ENCODE assay signal across 9 mouse cellular contexts in the genomic region with DNA sequence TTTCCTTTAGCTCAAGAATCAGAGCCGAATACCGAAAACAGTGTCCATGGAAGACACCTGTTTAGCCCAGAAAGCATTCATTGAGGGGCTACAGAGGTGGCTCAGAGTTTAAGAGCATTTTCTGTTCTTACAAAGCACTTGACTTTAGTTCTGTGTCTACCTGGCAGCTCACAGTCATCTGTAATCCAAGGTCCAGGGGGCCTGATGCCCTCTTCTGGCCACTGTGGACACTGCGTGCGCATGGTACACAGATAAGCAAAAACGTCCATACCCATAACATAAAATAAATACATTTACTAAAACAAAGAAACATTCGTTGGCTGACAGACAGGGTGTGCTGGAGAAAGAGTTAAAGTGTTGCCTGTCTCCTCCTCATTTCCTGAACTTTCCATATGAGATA. TPM values are rescaled to one million over a fixed set of nuclear protein-coding genes. Genes with fewer than 3 reads are reported as not detected.
DNase-seq lines count a peak whose midpoint lies in the region; ATAC-seq and TF ChIP-seq lines count a peak whose summit lies in the region.
"Had no signal": no experiment of that assay in that cellular context is flagged by ENCODE, and none has a peak within 500 bp of the region (broad histone marks: within the 10 kb centered on the region; RNA-seq: fewer than 3 reads in every experiment).

No protein-coding gene starts in this region.

- H3K79me2 ChIP-seq in MEL (ENCODE audit: control insufficient read depth, insufficient read depth, low read length, poor library complexity), result no peaks in the 10 kb centered on the region

- no peak overlapping the region for H3K4me2 ChIP-seq in intestine, postnatal 0 days (replicated peaks; ENCODE audit: low read depth)
- H3K4me2 ChIP-seq in intestine, embryonic 15.5 days (replicated peaks), result no peak overlapping the region
- H3K4me2 ChIP-seq: embryonic facial prominence, embryonic 13.5 days had no signal

- TF ChIP-seq EP300 in MEL (IDR thresholded peaks at IDR 0.05; ENCODE audit: low read depth in 1 of 2, low read length in 2 of 2), result no peak

- no peak for TF ChIP-seq POLR2A in MEL (IDR thresholded peaks at IDR 0.05; ENCODE audit: control insufficient read depth in 1 of 2, insufficient read depth in 1 of 2, low read depth in 1 of 2, low read length in 2 of 2, poor library complexity in 1 of 2)
- no peak for TF ChIP-seq POLR2A in olfactory bulb, adult 2 months (IDR thresholded peaks at IDR 0.05; ENCODE audit: insufficient read depth, low read depth, low read length)

- H3K4me3 ChIP-seq in intestine, postnatal 0 days (ENCODE audit: low read depth, low read length), result no peak overlapping the region
- no peak overlapping the region for H3K4me3 ChIP-seq in intestine, embryonic 15.5 days (replicated peaks)
- H3K4me3 ChIP-seq in MEL (ENCODE audit: control insufficient read depth in 1 of 2, insufficient read depth in 1 of 2, low read depth in 2 of 2, low read length in 2 of 2), result no peak overlapping the region
- H3K4me3 ChIP-seq in left cerebral cortex, adult 2 months, result no peak overlapping the region
- no peak overlapping the region for H3K4me3 ChIP-seq in olfactory bulb, adult 2 months (ENCODE audit: insufficient read depth, low read depth, low read length)
- H3K4me3 ChIP-seq: embryonic facial prominence, embryonic 13.5 days had no signal

- H3K27ac ChIP-seq in intestine, postnatal 0 days (ENCODE audit: low read depth, low read length), result no peak overlapping the region
- H3K27ac ChIP-seq in intestine, embryonic 15.5 days, result no peak overlapping the region
- H3K27ac ChIP-seq in MEL (ENCODE audit: control insufficient read depth, low read depth, low read length), result no peak overlapping the region
- H3K27ac ChIP-seq in left cerebral cortex, adult 2 months, result no peak overlapping the region
- H3K27ac ChIP-seq in olfactory bulb, adult 2 months (ENCODE audit: insufficient read depth, low read depth, low read length), result no peak overlapping the region
- H3K27ac ChIP-seq: embryonic facial prominence, embryonic 13.5 days had no signal

- H3K36me3 ChIP-seq in intestine, postnatal 0 days (ENCODE audit: control insufficient read depth, insufficient read depth), result peaks cover 40% of the 10 kb centered on the region
- no peaks in the 10 kb centered on the region for H3K36me3 ChIP-seq in intestine, embryonic 15.5 days
- H3K36me3 ChIP-seq in MEL (ENCODE audit: control insufficient read depth in 1 of 2, insufficient read depth in 2 of 2, low read length in 2 of 2), result no peaks in the 10 kb centered on the region
- H3K36me3 ChIP-seq: embryonic facial prominence, embryonic 13.5 days had no signal

- TF ChIP-seq CTCF in intestine, postnatal 0 days (IDR thresholded peaks at IDR 0.05; ENCODE audit: low read depth), result peak; percentile 84
- TF ChIP-seq CTCF in MEL (IDR thresholded peaks at IDR 0.05 in 2 of 3, conservative IDR thresholded peaks at IDR 0.05 in 1 of 3; ENCODE audit: control insufficient read depth in 1 of 3, insufficient read depth in 1 of 3, low read depth in 2 of 3, low read length in 3 of 3, poor library complexity in 1 of 3, severe bottlenecking in 1 of 3), result peak; percentile 46 to 66 (median 56)
- TF ChIP-seq CTCF in left cerebral cortex, adult 2 months (IDR thresholded peaks at IDR 0.05), result peak; percentile 71
- TF ChIP-seq CTCF in olfactory bulb, adult 2 months (IDR thresholded peaks at IDR 0.05; ENCODE audit: insufficient read depth, low read depth, low read length), result peak; percentile 51

- intact Hi-C loops in left cerebral cortex, adult 2 months (cut with DNase I), result loop anchor here (2.0 to 5.0 kb wide), 2 partner anchors 101 to 300 kb away; no protein-coding TSS in a partner anchor

- peak; percentile 46 for TF ChIP-seq RAD21 in MEL (IDR thresholded peaks at IDR 0.05; ENCODE audit: low read depth, low read length)

- ATAC-seq in intestine, postnatal 0 days, result no peak
- no peak for ATAC-seq in intestine, embryonic 15.5 days

- H3K9me3 ChIP-seq in intestine, postnatal 0 days (ENCODE audit: control insufficient read depth), result no peaks in the 10 kb centered on the region
- no peaks in the 10 kb centered on the region for H3K9me3 ChIP-seq in intestine, embryonic 15.5 days
- H3K9me3 ChIP-seq in MEL (replicated peaks; ENCODE audit: insufficient read depth, low read length), result no peaks in the 10 kb centered on the region
- H3K9me3 ChIP-seq: embryonic facial prominence, embryonic 13.5 days had no signal

- no peaks in the 10 kb centered on the region for H3K4me1 ChIP-seq in intestine, postnatal 0 days (replicated peaks; ENCODE audit: control insufficient read depth, insufficient read depth, low read length)
- H3K4me1 ChIP-seq in intestine, embryonic 15.5 days (replicated peaks), result no peaks in the 10 kb centered on the region
- H3K4me1 ChIP-seq in MEL (ENCODE audit: control insufficient read depth in 1 of 2, insufficient read depth in 2 of 2, low read length in 2 of 2), result no peaks in the 10 kb centered on the region
- H3K4me1 ChIP-seq in olfactory bulb, adult 2 months (ENCODE audit: control insufficient read depth, insufficient read depth, low read length), result no peaks in the 10 kb centered on the region
- H3K4me1 ChIP-seq: embryonic facial prominence, embryonic 13.5 days had no signal

- DNase-seq in MEL (ENCODE audit: low read depth, low spot score), result peak; percentile 35
- DNase-seq in cerebellum, adult 18-20 months, result peak; percentile 65 to 70
- peak; percentile 62 for DNase-seq in gastrocnemius, postnatal 10 days
- DNase-seq in left cerebral cortex, adult 2 months (ENCODE audit: extremely low spot score in 1 of 2, low spot score in 2 of 2), result peak; percentile 29 to 68
- DNase-seq in thymus, postnatal 36 days, result peak; percentile 53 to 64

- 58% methylated on average over 6 of the region's 6 CpGs for WGBS in intestine, postnatal 0 days
- 63% methylated on average over 6 of the region's 6 CpGs for WGBS in intestine, embryonic 15.5 days
- WGBS in olfactory bulb, adult 2 months, result 61% methylated on average over 6 of the region's 6 CpGs

- H3K9ac ChIP-seq in intestine, postnatal 0 days (ENCODE audit: low read depth, low read length), result no peak overlapping the region
- no peak overlapping the region for H3K9ac ChIP-seq in intestine, embryonic 15.5 days
- H3K9ac ChIP-seq in MEL (ENCODE audit: control insufficient read depth, low read depth, low read length, poor library complexity, severe bottlenecking), result no peak overlapping the region
- H3K9ac ChIP-seq: embryonic facial prominence, embryonic 13.5 days had no signal

- H3K27me3 ChIP-seq in intestine, postnatal 0 days (replicated peaks; ENCODE audit: control insufficient read depth, insufficient read depth, low read length), result no peaks in the 10 kb centered on the region
- H3K27me3 ChIP-seq in intestine, embryonic 15.5 days (replicated peaks), result no peaks in the 10 kb centered on the region
- H3K27me3 ChIP-seq in MEL (ENCODE audit: control insufficient read depth in 1 of 2, insufficient read depth in 2 of 2, low read length in 2 of 2), result no peaks in the 10 kb centered on the region
- H3K27me3 ChIP-seq: embryonic facial prominence, embryonic 13.5 days had no signal

TF ChIP-seq in MEL, 35 proteins besides CTCF, POLR2A, EP300 and RAD21:
- TF ChIP-seq ZC3H11A (IDR thresholded peaks at IDR 0.05; ENCODE audit: low read depth, low read length) (0 out of 2 replicates have a peak, but pooled peaks have one; percentile 30), MAZ (IDR thresholded peaks at IDR 0.05; ENCODE audit: low read depth, low read length) (no peak), SMC3 (IDR thresholded peaks at IDR 0.05; ENCODE audit: low read depth, low read length) (peak; percentile 68)

RNA-seq across cellular contexts. Expression of gene Gucy2c, which starts 59.6 kb away (rescaled TPM):
- polyA plus RNA-seq in intestine, postnatal 0 days (2015; fragmentation: Nextera tagmentation; extraction: Ambion mirVana), result 78.4 and 90.9 TPM in 2 replicates
- polyA plus RNA-seq in intestine, embryonic 15.5 days (2015; fragmentation: Nextera tagmentation; extraction: Ambion mirVana), result 72.4 and 75.1 TPM in 2 replicates
- not detected in 2 replicates for total RNA-seq in MEL (2012; rRNA removed)
- polyA plus RNA-seq in MEL (2012; ENCODE audit: insufficient read depth in 1 of 2, insufficient read length in 2 of 2, low read depth in 1 of 2, low replicate concordance in 2 of 2, missing spikeins in 1 of 2), result not detected
- not detected for total RNA-seq in gastrocnemius, postnatal 10 days (2021)
- under 1 TPM; 0.38 to 0.40 TPM for total RNA-seq in left cerebral cortex, adult 2 months (2021)
- not detected in 2 replicates for polyA plus RNA-seq in olfactory bulb, adult 2 months (2012; ENCODE audit: insufficient read depth, insufficient read length, low replicate concordance, missing spikeins)
- polyA plus RNA-seq: embryonic facial prominence, embryonic 13.5 days had no signal

Comparison
In these comparisons a context has a peak if more than half of its experiments do, and no peak if none do; other contexts are left out.
1. RNA of gene Gucy2c, which starts 59.6 kb away (polyA plus RNA-seq): 78.4 to 90.9 TPM in intestine, postnatal 0 days and 72.4 to 75.1 TPM in intestine, embryonic 15.5 days; not detected in MEL and not detected in olfactory bulb, adult 2 months; every median in the first group is over 10 times any median in the second.
2. Peak in every context shown above with its lines, with median percentiles within 50 percentile points of each other: CTCF ChIP-seq and DNase-seq.